Mouse (Mus musculus): ENCODE measurements at regions not wholly inside any gene's neighbourhood (a gene's known extent, or its start where the extent isn't known, plus 50 kb on each side); places are given as distances from the start of the nearest gene placed in this dataset.

- Histone ChIP-seq H3K79me2 (ENCODE audit: control insufficient read depth, insufficient read depth, low read length) (no peaks in the 10 kb centered on the region), H3K27me3 (ENCODE audit: control insufficient read depth, insufficient read depth, low read length) (no peaks in the 10 kb centered on the region), H3K4me3 (ENCODE audit: insufficient read depth, low read depth, low read length) (no peak overlapping the region), H3K27ac (replicated peaks; ENCODE audit: insufficient read depth, low read depth, low read length) (peak overlapping the region; percentile 27; the same call in 1 of the 2 replicates), H3K36me3 (ENCODE audit: control insufficient read depth, insufficient read depth, low read length) (no peaks in the 10 kb centered on the region), H3K9ac (ENCODE audit: low read depth, low read length) (no peak overlapping the region), H3K4me1 (ENCODE audit: control insufficient read depth, insufficient read depth, low read length) (peaks cover 16% of the 10 kb centered on the region)
- DNase-seq (ENCODE audit: extremely low read depth, low read depth, low spot score), result no peak
- 52% methylated on average over 6 of the region's 6 CpGs for WGBS
- no peak for TF ChIP-seq CTCF (IDR thresholded peaks at IDR 0.05; ENCODE audit: low read depth, low read length)
- TF ChIP-seq POLR2A (IDR thresholded peaks at IDR 0.05; ENCODE audit: extremely low read depth, insufficient read depth, low read length), result no peak
Measured at GRCm38 (mm10) chr10:96691319-96691870, 74.6 kb downstream of the Btg1 start.

DNA sequence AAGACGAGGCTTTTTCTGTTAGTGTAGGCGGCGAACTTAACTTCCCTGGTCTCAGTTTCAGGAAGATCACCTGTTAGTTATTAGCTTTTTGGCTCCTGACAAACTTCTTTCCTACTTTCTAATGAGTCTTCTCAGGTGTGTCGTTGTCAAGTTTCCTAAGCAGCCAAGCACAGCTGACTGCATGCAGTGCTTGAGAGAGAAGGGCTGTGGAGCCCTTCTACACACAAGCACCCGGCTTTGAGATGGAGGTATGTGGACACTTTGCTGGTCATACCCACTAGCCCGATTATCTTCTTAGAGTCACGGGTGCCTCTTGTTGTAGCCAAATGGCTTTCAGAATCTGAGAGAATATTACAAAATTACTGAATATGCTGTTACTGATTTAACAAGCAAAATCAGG, 76.0 kb downstream of the Btg1 start:
- 95% methylated on average over 7 of the region's 7 CpGs for WGBS
- H3K27ac ChIP-seq (replicated peaks; ENCODE audit: insufficient read depth, low read depth, low read length), result no peak overlapping the region
- H3K79me2 ChIP-seq (ENCODE audit: control insufficient read depth, insufficient read depth, low read length), result no peaks in the 10 kb centered on the region
- no peaks in the 10 kb centered on the region for H3K27me3 ChIP-seq (ENCODE audit: control insufficient read depth, insufficient read depth, low read length)
- TF ChIP-seq CTCF (IDR thresholded peaks at IDR 0.05; ENCODE audit: low read depth, low read length) (no peak), POLR2A (IDR thresholded peaks at IDR 0.05; ENCODE audit: extremely low read depth, insufficient read depth, low read length) (no peak)
- H3K4me3 ChIP-seq (ENCODE audit: insufficient read depth, low read depth, low read length), result no peak overlapping the region
- H3K9ac ChIP-seq (ENCODE audit: low read depth, low read length), result no peak overlapping the region
- no peak for DNase-seq (ENCODE audit: extremely low read depth, low read depth, low spot score)
- peaks cover 16% of the 10 kb centered on the region for H3K4me1 ChIP-seq (ENCODE audit: control insufficient read depth, insufficient read depth, low read length)
- H3K36me3 ChIP-seq (ENCODE audit: control insufficient read depth, insufficient read depth, low read length), result no peaks in the 10 kb centered on the region

GRCm38 (mm10) chr10:96693766-96694165, 77.0 kb downstream of the Btg1 start:
- no peak overlapping the region for H3K9ac ChIP-seq (ENCODE audit: low read depth, low read length)
- TF ChIP-seq POLR2A (IDR thresholded peaks at IDR 0.05; ENCODE audit: extremely low read depth, insufficient read depth, low read length) (no peak), CTCF (IDR thresholded peaks at IDR 0.05; ENCODE audit: low read depth, low read length) (no peak)
- no peaks in the 10 kb centered on the region for H3K27me3 ChIP-seq (ENCODE audit: control insufficient read depth, insufficient read depth, low read length)
- WGBS, result 94% methylated on average over 6 of the region's 6 CpGs
- peaks cover 16% of the 10 kb centered on the region for H3K4me1 ChIP-seq (ENCODE audit: control insufficient read depth, insufficient read depth, low read length)
- H3K36me3 ChIP-seq (ENCODE audit: control insufficient read depth, insufficient read depth, low read length), result no peaks in the 10 kb centered on the region
- H3K4me3 ChIP-seq (ENCODE audit: insufficient read depth, low read depth, low read length), result no peak overlapping the region
- no peak overlapping the region for H3K27ac ChIP-seq (replicated peaks; ENCODE audit: insufficient read depth, low read depth, low read length)
- no peaks in the 10 kb centered on the region for H3K79me2 ChIP-seq (ENCODE audit: control insufficient read depth, insufficient read depth, low read length)
- no peak for DNase-seq (ENCODE audit: extremely low read depth, low read depth, low spot score)

DNA sequence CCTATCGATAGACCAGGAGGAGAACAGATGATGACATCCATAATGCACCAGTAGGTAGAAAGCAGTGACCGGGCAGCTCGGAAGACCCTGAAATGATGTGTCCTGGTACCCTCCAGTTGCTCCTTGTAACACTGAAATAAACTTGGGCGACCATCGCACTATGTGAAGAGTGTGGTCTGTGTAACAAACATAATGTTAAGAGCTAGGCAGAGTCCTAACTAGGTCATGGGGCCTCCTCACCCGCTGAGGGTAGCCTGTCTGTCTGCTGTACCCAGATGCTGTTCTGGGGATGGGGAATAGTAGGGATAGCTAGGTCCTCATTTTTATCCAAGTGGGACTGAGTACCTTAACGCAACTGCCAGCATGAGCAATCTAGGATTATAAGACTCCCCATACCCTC, 79.8 kb downstream of the Btg1 start:
- TF ChIP-seq POLR2A (IDR thresholded peaks at IDR 0.05; ENCODE audit: extremely low read depth, insufficient read depth, low read length) (no peak), CTCF (IDR thresholded peaks at IDR 0.05; ENCODE audit: low read depth, low read length) (no peak)
- no peak for DNase-seq (ENCODE audit: extremely low read depth, low read depth, low spot score)
- no peaks in the 10 kb centered on the region for H3K79me2 ChIP-seq (ENCODE audit: control insufficient read depth, insufficient read depth, low read length)
- no peaks in the 10 kb centered on the region for H3K27me3 ChIP-seq (ENCODE audit: control insufficient read depth, insufficient read depth, low read length)
- H3K9ac ChIP-seq (ENCODE audit: low read depth, low read length), result no peak overlapping the region
- no peak overlapping the region for H3K4me3 ChIP-seq (ENCODE audit: insufficient read depth, low read depth, low read length)
- WGBS, result 96% methylated on average over 7 of the region's 7 CpGs
- H3K4me1 ChIP-seq (ENCODE audit: control insufficient read depth, insufficient read depth, low read length), result peaks cover 3% of the 10 kb centered on the region
- H3K36me3 ChIP-seq (ENCODE audit: control insufficient read depth, insufficient read depth, low read length), result no peaks in the 10 kb centered on the region
- no peak overlapping the region for H3K27ac ChIP-seq (replicated peaks; ENCODE audit: insufficient read depth, low read depth, low read length)

GRCm38 (mm10) chr10:96697781-96698180, 81.0 kb downstream of the Btg1 start:
- WGBS, result 81% methylated on average over 3 of the region's 3 CpGs
- Histone ChIP-seq H3K9ac (ENCODE audit: low read depth, low read length) (no peak overlapping the region), H3K27ac (replicated peaks; ENCODE audit: insufficient read depth, low read depth, low read length) (no peak overlapping the region), H3K4me1 (ENCODE audit: control insufficient read depth, insufficient read depth, low read length) (peaks cover 2% of the 10 kb centered on the region), H3K79me2 (ENCODE audit: control insufficient read depth, insufficient read depth, low read length) (no peaks in the 10 kb centered on the region), H3K4me3 (ENCODE audit: insufficient read depth, low read depth, low read length) (no peak overlapping the region), H3K27me3 (ENCODE audit: control insufficient read depth, insufficient read depth, low read length) (no peaks in the 10 kb centered on the region), H3K36me3 (ENCODE audit: control insufficient read depth, insufficient read depth, low read length) (no peaks in the 10 kb centered on the region)
- TF ChIP-seq POLR2A (IDR thresholded peaks at IDR 0.05; ENCODE audit: extremely low read depth, insufficient read depth, low read length), result no peak
- TF ChIP-seq CTCF (IDR thresholded peaks at IDR 0.05; ENCODE audit: low read depth, low read length), result no peak
- DNase-seq (ENCODE audit: extremely low read depth, low read depth, low spot score), result no peak

- Histone ChIP-seq H3K27ac (replicated peaks; ENCODE audit: insufficient read depth, low read depth, low read length) (no peak overlapping the region), H3K4me3 (ENCODE audit: insufficient read depth, low read depth, low read length) (no peak overlapping the region), H3K79me2 (ENCODE audit: control insufficient read depth, insufficient read depth, low read length) (no peaks in the 10 kb centered on the region), H3K9ac (ENCODE audit: low read depth, low read length) (no peak overlapping the region), H3K4me1 (ENCODE audit: control insufficient read depth, insufficient read depth, low read length) (no peaks in the 10 kb centered on the region), H3K36me3 (ENCODE audit: control insufficient read depth, insufficient read depth, low read length) (no peaks in the 10 kb centered on the region), H3K27me3 (ENCODE audit: control insufficient read depth, insufficient read depth, low read length) (no peaks in the 10 kb centered on the region)
- TF ChIP-seq POLR2A (IDR thresholded peaks at IDR 0.05; ENCODE audit: extremely low read depth, insufficient read depth, low read length) (no peak), CTCF (IDR thresholded peaks at IDR 0.05; ENCODE audit: low read depth, low read length) (no peak)
- no peak for DNase-seq (ENCODE audit: extremely low read depth, low read depth, low spot score)
- 89% methylated on average over 4 of the region's 4 CpGs for WGBS
Measured at GRCm38 (mm10) chr10:96706656-96707055, 89.8 kb downstream of the Btg1 start.

Measured in liver, adult 2 months (tissue).